Mouse (Mus musculus): ENCODE measurements at regions not wholly inside any gene's neighbourhood (a gene's known extent, or its start where the extent isn't known, plus 50 kb on each side); places are given as distances from the start of the nearest gene placed in this dataset.
A peak's percentile ranks its signal among the peaks of the same experiment; 100 is the strongest.

GRCm38 (mm10) chr17:84097286-84097685 is 90.5 kb downstream of the Zfp36l2 start:
- Histone ChIP-seq H3K4me3 (ENCODE audit: low read depth, low read length) (no peak overlapping the region), H3K27me3 (ENCODE audit: insufficient read depth, low read length) (no peaks in the 10 kb centered on the region), H3K4me1 (ENCODE audit: insufficient read depth) (peaks cover 12% of the 10 kb centered on the region), H3K36me3 (ENCODE audit: insufficient read depth) (no peaks in the 10 kb centered on the region), H3K9ac (no peak overlapping the region), H3K9me3 (ENCODE audit: low read length) (no peaks in the 10 kb centered on the region), H3K27ac (ENCODE audit: low read depth, low read length) (peak overlapping the region; percentile 81), H3K4me2 (ENCODE audit: low read depth) (peak overlapping the region; percentile 79)
- WGBS: 48% methylated on average over 13 of the region's 13 CpGs
- ATAC-seq (no peak), DNase-seq (no peak)
- TF ChIP-seq CTCF (IDR thresholded peaks at IDR 0.05; ENCODE audit: low read depth): no peak

- peaks cover 12% of the 10 kb centered on the region for H3K4me1 ChIP-seq (ENCODE audit: insufficient read depth)
- H3K4me2 ChIP-seq (ENCODE audit: low read depth): peak overlapping the region; percentile 79
- no peaks in the 10 kb centered on the region for H3K9me3 ChIP-seq (ENCODE audit: low read length)
- H3K27ac ChIP-seq (ENCODE audit: low read depth, low read length): peak overlapping the region; percentile 81
- peak overlapping the region; percentile 66 for H3K9ac ChIP-seq
- peak overlapping the region; percentile 38 for H3K4me3 ChIP-seq (ENCODE audit: low read depth, low read length)
- WGBS: 2% methylated on average over 59 of the region's 59 CpGs
- no peaks in the 10 kb centered on the region for H3K27me3 ChIP-seq (ENCODE audit: insufficient read depth, low read length)
- ATAC-seq: peak; percentile 96
- peak; percentile 85 for DNase-seq
- TF ChIP-seq CTCF (IDR thresholded peaks at IDR 0.05; ENCODE audit: low read depth): no peak
- H3K36me3 ChIP-seq (ENCODE audit: insufficient read depth): no peaks in the 10 kb centered on the region
Observed at GRCm38 (mm10) chr17:84096345-84097260, 91.1 kb downstream of the Zfp36l2 start.

- Histone ChIP-seq H3K4me2 (ENCODE audit: low read depth) (peak overlapping the region; percentile 79; the same call in 1 of the 2 replicates), H3K27ac (ENCODE audit: low read depth, low read length) (peak overlapping the region; percentile 81; the same call in 1 of the 2 replicates), H3K4me3 (ENCODE audit: low read depth, low read length) (no peak overlapping the region), H3K36me3 (ENCODE audit: insufficient read depth) (no peaks in the 10 kb centered on the region), H3K9me3 (ENCODE audit: low read length) (no peaks in the 10 kb centered on the region), H3K4me1 (ENCODE audit: insufficient read depth) (peaks cover 12% of the 10 kb centered on the region), H3K27me3 (ENCODE audit: insufficient read depth, low read length) (no peaks in the 10 kb centered on the region), H3K9ac (no peak overlapping the region)
- no peak for TF ChIP-seq CTCF (IDR thresholded peaks at IDR 0.05; ENCODE audit: low read depth)
- WGBS: 17% methylated on average over 4 of the region's 4 CpGs
- no peak for DNase-seq
- no peak for ATAC-seq
Observed at GRCm38 (mm10) chr17:84095829-84096228, 91.9 kb downstream of the Zfp36l2 start.

- H3K4me2 ChIP-seq (ENCODE audit: low read depth): no peak overlapping the region
- H3K27me3 ChIP-seq (ENCODE audit: insufficient read depth, low read length): no peaks in the 10 kb centered on the region
- WGBS: 69% methylated on average over 2 of the region's 2 CpGs
- no peaks in the 10 kb centered on the region for H3K36me3 ChIP-seq (ENCODE audit: insufficient read depth)
- H3K27ac ChIP-seq (ENCODE audit: low read depth, low read length): no peak overlapping the region
- no peak overlapping the region for H3K9ac ChIP-seq
- H3K4me1 ChIP-seq (ENCODE audit: insufficient read depth): peaks cover 12% of the 10 kb centered on the region
- H3K9me3 ChIP-seq (ENCODE audit: low read length): no peaks in the 10 kb centered on the region
- ATAC-seq (no peak), DNase-seq (no peak)
- TF ChIP-seq CTCF (IDR thresholded peaks at IDR 0.05; ENCODE audit: low read depth): no peak
- no peak overlapping the region for H3K4me3 ChIP-seq (ENCODE audit: low read depth, low read length)
Observed at GRCm38 (mm10) chr17:84095089-84095488, 92.7 kb downstream of the Zfp36l2 start.

GRCm38 (mm10) chr17:84086394-84086793 is 101.4 kb downstream of the Zfp36l2 start:
- H3K4me2 ChIP-seq (ENCODE audit: low read depth): no peak overlapping the region
- H3K9me3 ChIP-seq (ENCODE audit: low read length): no peaks in the 10 kb centered on the region
- H3K27me3 ChIP-seq (ENCODE audit: insufficient read depth, low read length): no peaks in the 10 kb centered on the region
- no peak overlapping the region for H3K27ac ChIP-seq (ENCODE audit: low read depth, low read length)
- H3K36me3 ChIP-seq (ENCODE audit: insufficient read depth): no peaks in the 10 kb centered on the region
- H3K4me3 ChIP-seq (ENCODE audit: low read depth, low read length): no peak overlapping the region
- 0 out of 2 replicates have a peak, but pooled peaks cover 2% of the 10 kb centered on the region for H3K4me1 ChIP-seq (ENCODE audit: insufficient read depth)
- ATAC-seq: no peak
- 92% methylated on average over 12 of the region's 12 CpGs for WGBS
- no peak for DNase-seq
- TF ChIP-seq CTCF (IDR thresholded peaks at IDR 0.05; ENCODE audit: low read depth): no peak
- H3K9ac ChIP-seq: no peak overlapping the region

GRCm38 (mm10) chr17:84085721-84086120 is 102.0 kb downstream of the Zfp36l2 start:
- DNase-seq (no peak), ATAC-seq (no peak)
- WGBS: 23% methylated on average over 7 of the region's 7 CpGs
- Histone ChIP-seq H3K36me3 (ENCODE audit: insufficient read depth) (no peaks in the 10 kb centered on the region), H3K9ac (no peak overlapping the region), H3K4me3 (ENCODE audit: low read depth, low read length) (no peak overlapping the region), H3K9me3 (ENCODE audit: low read length) (no peaks in the 10 kb centered on the region), H3K4me1 (ENCODE audit: insufficient read depth) (0 out of 2 replicates have a peak, but pooled peaks cover 2% of the 10 kb centered on the region), H3K27ac (ENCODE audit: low read depth, low read length) (peak overlapping the region; percentile 50; the same call in 1 of the 2 replicates), H3K27me3 (ENCODE audit: insufficient read depth, low read length) (no peaks in the 10 kb centered on the region), H3K4me2 (ENCODE audit: low read depth) (no peak overlapping the region)
- TF ChIP-seq CTCF (IDR thresholded peaks at IDR 0.05; ENCODE audit: low read depth): no peak

- 53% methylated on average over 10 of the region's 10 CpGs for WGBS
- H3K27ac ChIP-seq (ENCODE audit: low read depth, low read length): peak overlapping the region; percentile 50; the same call in 1 of the 2 replicates
- H3K36me3 ChIP-seq (ENCODE audit: insufficient read depth): no peaks in the 10 kb centered on the region
- H3K4me1 ChIP-seq (ENCODE audit: insufficient read depth): 0 out of 2 replicates have a peak, but pooled peaks cover 2% of the 10 kb centered on the region
- no peak overlapping the region for H3K9ac ChIP-seq
- H3K9me3 ChIP-seq (ENCODE audit: low read length): no peaks in the 10 kb centered on the region
- no peak for TF ChIP-seq CTCF (IDR thresholded peaks at IDR 0.05; ENCODE audit: low read depth)
- ATAC-seq: no peak
- H3K4me3 ChIP-seq (ENCODE audit: low read depth, low read length): no peak overlapping the region
- H3K27me3 ChIP-seq (ENCODE audit: insufficient read depth, low read length): no peaks in the 10 kb centered on the region
- no peak overlapping the region for H3K4me2 ChIP-seq (ENCODE audit: low read depth)
- no peak for DNase-seq
Observed at GRCm38 (mm10) chr17:84085232-84085631, 102.5 kb downstream of the Zfp36l2 start.

Measured in forebrain, postnatal 0 days (tissue).